Mouse (Mus musculus): ENCODE measurements at regions not wholly inside any gene's neighbourhood (a gene's known extent, or its start where the extent isn't known, plus 50 kb on each side); places are given as distances from the start of the nearest gene placed in this dataset.

DNA sequence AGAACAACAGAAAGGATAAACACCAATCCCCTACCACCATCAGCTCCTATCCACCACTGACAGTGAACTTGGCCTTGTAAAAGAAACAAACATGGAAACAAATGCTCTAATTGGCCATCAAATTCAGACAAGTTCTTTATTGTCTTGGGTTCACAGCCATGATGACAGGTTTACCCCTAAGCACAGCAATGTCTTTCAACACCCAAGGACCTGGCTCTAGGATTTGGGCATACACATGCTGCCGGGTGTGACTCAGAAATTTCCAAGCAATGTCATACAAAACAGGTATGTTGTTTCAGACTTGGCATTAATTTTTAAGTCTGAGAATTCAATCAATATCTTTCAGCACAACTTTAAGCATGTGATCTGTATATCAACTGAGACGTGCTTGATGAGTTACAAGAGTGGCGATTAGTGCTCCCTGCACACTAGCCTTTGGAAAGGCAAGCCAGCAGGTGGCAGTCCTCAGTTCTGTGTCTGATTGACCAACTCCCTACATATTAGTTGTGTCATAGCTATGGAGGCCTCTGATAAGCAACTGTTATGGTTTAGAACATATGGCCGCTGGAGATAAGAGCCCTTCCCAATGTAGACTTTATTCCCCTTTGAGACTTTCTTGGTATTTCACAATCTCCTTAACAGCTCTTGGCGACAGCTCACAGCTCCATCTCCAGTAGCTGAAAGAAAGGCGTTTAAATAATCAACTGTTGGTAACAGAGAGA lies 149.2 kb upstream of the Bmp4 start:
- DNase-seq (ENCODE audit: low spot score), result no peak
- no peak overlapping the region for H3K4me2 ChIP-seq (ENCODE audit: low read depth, low read length, poor library complexity, severe bottlenecking)
- no peak for ATAC-seq (ENCODE audit: low FRiP score)

GRCm38 (mm10) chr14:46536002-46536762 lies 145.7 kb upstream of the Bmp4 start:
- H3K4me1 ChIP-seq (ENCODE audit: insufficient read depth, low read length), result no peaks in the 10 kb centered on the region
- no peak overlapping the region for H3K4me3 ChIP-seq (ENCODE audit: low read depth, low read length)
- H3K9ac ChIP-seq (replicated peaks; ENCODE audit: low read length, poor library complexity, severe bottlenecking), result no peak overlapping the region
- H3K27ac ChIP-seq (ENCODE audit: low read depth, low read length), result no peak overlapping the region
- H3K4me2 ChIP-seq (ENCODE audit: low read depth, low read length, poor library complexity, severe bottlenecking), result no peak overlapping the region
- no peaks in the 10 kb centered on the region for H3K36me3 ChIP-seq (ENCODE audit: insufficient read depth, low read length)
- H3K9me3 ChIP-seq (ENCODE audit: low read length), result no peaks in the 10 kb centered on the region
- TF ChIP-seq CTCF (IDR thresholded peaks at IDR 0.05), result no peak
- DNase-seq (ENCODE audit: low spot score) (no peak), ATAC-seq (ENCODE audit: low FRiP score) (no peak)
- WGBS, result 90% methylated on average over 10 of the region's 10 CpGs
- H3K27me3 ChIP-seq (ENCODE audit: insufficient read depth, low read length), result no peaks in the 10 kb centered on the region

More for the DNA sequence above, 149.2 kb upstream of the Bmp4 start:
- Histone ChIP-seq H3K9me3 (ENCODE audit: low read length) (no peaks in the 10 kb centered on the region), H3K9ac (replicated peaks; ENCODE audit: low read length, poor library complexity, severe bottlenecking) (no peak overlapping the region), H3K4me3 (ENCODE audit: low read depth, low read length) (no peak overlapping the region), H3K4me1 (ENCODE audit: insufficient read depth, low read length) (no peaks in the 10 kb centered on the region), H3K36me3 (ENCODE audit: insufficient read depth, low read length) (no peaks in the 10 kb centered on the region), H3K27ac (ENCODE audit: low read depth, low read length) (no peak overlapping the region), H3K27me3 (ENCODE audit: insufficient read depth, low read length) (no peaks in the 10 kb centered on the region)
- 0 out of 2 replicates have a peak, but pooled peaks have one; percentile 7 for TF ChIP-seq CTCF (IDR thresholded peaks at IDR 0.05)
- 88% methylated on average over 6 of the region's 6 CpGs for WGBS

- DNase-seq (ENCODE audit: low spot score) (no peak), ATAC-seq (ENCODE audit: low FRiP score) (no peak)
- H3K9me3 ChIP-seq (ENCODE audit: low read length), result no peaks in the 10 kb centered on the region
- H3K27ac ChIP-seq (ENCODE audit: low read depth, low read length), result no peak overlapping the region
- H3K4me3 ChIP-seq (ENCODE audit: low read depth, low read length), result no peak overlapping the region
- no peak overlapping the region for H3K9ac ChIP-seq (replicated peaks; ENCODE audit: low read length, poor library complexity, severe bottlenecking)
- 63% methylated on average over 1 of the region's 1 CpGs for WGBS
- no peaks in the 10 kb centered on the region for H3K27me3 ChIP-seq (ENCODE audit: insufficient read depth, low read length)
- TF ChIP-seq CTCF (IDR thresholded peaks at IDR 0.05), result no peak
- no peak overlapping the region for H3K4me2 ChIP-seq (ENCODE audit: low read depth, low read length, poor library complexity, severe bottlenecking)
- H3K4me1 ChIP-seq (ENCODE audit: insufficient read depth, low read length), result no peaks in the 10 kb centered on the region
- no peaks in the 10 kb centered on the region for H3K36me3 ChIP-seq (ENCODE audit: insufficient read depth, low read length)
Measured at GRCm38 (mm10) chr14:46532697-46533096, 142.2 kb upstream of the Bmp4 start.

GRCm38 (mm10) chr14:46530452-46530851 lies 140.0 kb upstream of the Bmp4 start:
- TF ChIP-seq CTCF (IDR thresholded peaks at IDR 0.05), result no peak
- no peak for ATAC-seq (ENCODE audit: low FRiP score)
- H3K4me1 ChIP-seq (ENCODE audit: insufficient read depth, low read length), result no peaks in the 10 kb centered on the region

GRCm38 (mm10) chr14:46529086-46529715 lies 138.7 kb upstream of the Bmp4 start:
- Histone ChIP-seq H3K9me3 (ENCODE audit: low read length) (no peaks in the 10 kb centered on the region), H3K4me1 (ENCODE audit: insufficient read depth, low read length) (no peaks in the 10 kb centered on the region), H3K4me2 (ENCODE audit: low read depth, low read length, poor library complexity, severe bottlenecking) (no peak overlapping the region), H3K4me3 (ENCODE audit: low read depth, low read length) (no peak overlapping the region), H3K9ac (replicated peaks; ENCODE audit: low read length, poor library complexity, severe bottlenecking) (no peak overlapping the region), H3K27ac (ENCODE audit: low read depth, low read length) (no peak overlapping the region), H3K27me3 (ENCODE audit: insufficient read depth, low read length) (no peaks in the 10 kb centered on the region), H3K36me3 (ENCODE audit: insufficient read depth, low read length) (no peaks in the 10 kb centered on the region)
- ATAC-seq (ENCODE audit: low FRiP score) (no peak), DNase-seq (ENCODE audit: low spot score) (no peak)
- 92% methylated on average over 5 of the region's 5 CpGs for WGBS
- no peak for TF ChIP-seq CTCF (IDR thresholded peaks at IDR 0.05)

More at GRCm38 (mm10) chr14:46530452-46530851, 140.0 kb upstream of the Bmp4 start:
- Histone ChIP-seq H3K27ac (ENCODE audit: low read depth, low read length) (no peak overlapping the region), H3K36me3 (ENCODE audit: insufficient read depth, low read length) (no peaks in the 10 kb centered on the region), H3K27me3 (ENCODE audit: insufficient read depth, low read length) (no peaks in the 10 kb centered on the region), H3K9ac (replicated peaks; ENCODE audit: low read length, poor library complexity, severe bottlenecking) (no peak overlapping the region), H3K9me3 (ENCODE audit: low read length) (no peaks in the 10 kb centered on the region), H3K4me3 (ENCODE audit: low read depth, low read length) (no peak overlapping the region), H3K4me2 (ENCODE audit: low read depth, low read length, poor library complexity, severe bottlenecking) (no peak overlapping the region)
- WGBS, result 86% methylated on average over 6 of the region's 6 CpGs
- no peak for DNase-seq (ENCODE audit: low spot score)

GRCm38 (mm10) chr14:46517258-46517657 lies 126.8 kb upstream of the Bmp4 start:
- Histone ChIP-seq H3K4me1 (ENCODE audit: insufficient read depth, low read length) (no peaks in the 10 kb centered on the region), H3K27me3 (ENCODE audit: insufficient read depth, low read length) (no peaks in the 10 kb centered on the region), H3K4me2 (ENCODE audit: low read depth, low read length, poor library complexity, severe bottlenecking) (no peak overlapping the region), H3K9ac (replicated peaks; ENCODE audit: low read length, poor library complexity, severe bottlenecking) (no peak overlapping the region), H3K4me3 (ENCODE audit: low read depth, low read length) (no peak overlapping the region), H3K36me3 (ENCODE audit: insufficient read depth, low read length) (no peaks in the 10 kb centered on the region), H3K9me3 (ENCODE audit: low read length) (no peaks in the 10 kb centered on the region), H3K27ac (ENCODE audit: low read depth, low read length) (no peak overlapping the region)
- DNase-seq (ENCODE audit: low spot score) (no peak), ATAC-seq (ENCODE audit: low FRiP score) (no peak)
- TF ChIP-seq CTCF (IDR thresholded peaks at IDR 0.05), result no peak
- 56% methylated on average over 4 of the region's 4 CpGs for WGBS
